Mouse (Mus musculus): ENCODE results near the gene Fbxo46. TPM values are rescaled to one million over a fixed set of nuclear protein-coding genes. Genes with fewer than 3 reads are reported as not detected.
A peak's percentile ranks its signal among the peaks of the same experiment; 100 is the strongest.

Fbxo46 gene
- polyA plus RNA-seq, 1 experiment from 2014 or later, result 9.8 TPM

MicroRNA genes within 50 kb of the gene (microRNA counts, 519-probe panel; counts per million panel counts)
- not detected for microRNA mmu-miR-330

Small RNA genes within 50 kb of the gene (microRNA-seq; reads per million reads assigned to microRNA genes)
- gene Mir3100 (not detected), gene Mir330 (240 reads per million, percentile 60 among the genes with 10 or more reads in this experiment)

Other genes with a start within 250 kb of the Fbxo46 start
- gene Pglyrp1, start 248.5 kb upstream of the Fbxo46 start, polyA plus RNA-seq (2014; fragmentation: Nextera tagmentation; extraction: Ambion mirVana), result 0.38 and 0.45 TPM in 2 replicates
- gene Ccdc61, start 209.4 kb upstream of the Fbxo46 start, polyA plus RNA-seq (2014; fragmentation: Nextera tagmentation; extraction: Ambion mirVana), result 22.5 and 23.4 TPM in 2 replicates
- 0.29 and 0.33 TPM in 2 replicates for gene Nova2, start 194.0 kb upstream of the Fbxo46 start, polyA plus RNA-seq (2014; fragmentation: Nextera tagmentation; extraction: Ambion mirVana)
- gene Nanos2, start 132.5 kb upstream of the Fbxo46 start, polyA plus RNA-seq (2014; fragmentation: Nextera tagmentation; extraction: Ambion mirVana), result not detected in 2 replicates
- 4.5 and 5.7 TPM in 2 replicates for gene Mypop, start 128.6 kb upstream of the Fbxo46 start, polyA plus RNA-seq (2014; fragmentation: Nextera tagmentation; extraction: Ambion mirVana)
- 31.4 and 32.5 TPM in 2 replicates for gene Irf2bp1, start 115.8 kb upstream of the Fbxo46 start, polyA plus RNA-seq (2014; fragmentation: Nextera tagmentation; extraction: Ambion mirVana)
- gene Foxa3, start 96.3 kb upstream of the Fbxo46 start, polyA plus RNA-seq (2014; fragmentation: Nextera tagmentation; extraction: Ambion mirVana), result 0.21 and 0.44 TPM in 2 replicates
- 36.0 and 37.6 TPM in 2 replicates for gene Sympk, start 95.5 kb upstream of the Fbxo46 start, polyA plus RNA-seq (2014; fragmentation: Nextera tagmentation; extraction: Ambion mirVana)
- not detected in 2 replicates for gene Rsph6a, start 65.2 kb upstream of the Fbxo46 start, polyA plus RNA-seq (2014; fragmentation: Nextera tagmentation; extraction: Ambion mirVana)
- 18.8 and 25.6 TPM in 2 replicates for gene Dmwd, start 43.6 kb upstream of the Fbxo46 start, polyA plus RNA-seq (2014; fragmentation: Nextera tagmentation; extraction: Ambion mirVana)
- 8.6 and 9.2 TPM in 2 replicates for gene Dmpk, start 36.0 kb upstream of the Fbxo46 start, polyA plus RNA-seq (2014; fragmentation: Nextera tagmentation; extraction: Ambion mirVana)
- gene Six5, start 25.3 kb upstream of the Fbxo46 start, polyA plus RNA-seq (2014; fragmentation: Nextera tagmentation; extraction: Ambion mirVana), result 8.7 and 8.9 TPM in 2 replicates
- 1.8 and 2.0 TPM in 2 replicates for gene Gm4969, start 1.5 kb upstream of the Fbxo46 start, polyA plus RNA-seq (2014; fragmentation: Nextera tagmentation; extraction: Ambion mirVana)
- gene Qpctl, start 29.4 kb downstream of the Fbxo46 start, polyA plus RNA-seq (2014; fragmentation: Nextera tagmentation; extraction: Ambion mirVana), result 10.7 and 11.7 TPM in 2 replicates
- 179 and 183 TPM in 2 replicates for gene Snrpd2, start 29.9 kb downstream of the Fbxo46 start, polyA plus RNA-seq (2014; fragmentation: Nextera tagmentation; extraction: Ambion mirVana)
- gene Gipr, start 46.3 kb downstream of the Fbxo46 start, polyA plus RNA-seq (2014; fragmentation: Nextera tagmentation; extraction: Ambion mirVana), result 0.23 TPM in 1 of 2 replicates, not detected in the other
- gene Eml2, start 56.6 kb downstream of the Fbxo46 start, polyA plus RNA-seq (2014; fragmentation: Nextera tagmentation; extraction: Ambion mirVana), result 2.2 and 2.3 TPM in 2 replicates
- gene Gpr4, start 92.7 kb downstream of the Fbxo46 start, polyA plus RNA-seq (2014; fragmentation: Nextera tagmentation; extraction: Ambion mirVana), result 8.7 and 10.5 TPM in 2 replicates
- 42.9 and 43.2 TPM in 2 replicates for gene Opa3, start 108.5 kb downstream of the Fbxo46 start, polyA plus RNA-seq (2014; fragmentation: Nextera tagmentation; extraction: Ambion mirVana)
- 62.3 and 65.6 TPM in 2 replicates for gene Vasp, start 152.0 kb downstream of the Fbxo46 start, polyA plus RNA-seq (2014; fragmentation: Nextera tagmentation; extraction: Ambion mirVana)
- 0.24 TPM in 1 of 2 replicates, not detected in the other for gene Ppm1n, start 160.2 kb downstream of the Fbxo46 start, polyA plus RNA-seq (2014; fragmentation: Nextera tagmentation; extraction: Ambion mirVana)
- 9.0 and 10.0 TPM in 2 replicates for gene Rtn2, start 162.8 kb downstream of the Fbxo46 start, polyA plus RNA-seq (2014; fragmentation: Nextera tagmentation; extraction: Ambion mirVana)
- 0.06 TPM in 1 of 2 replicates, not detected in the other for gene Fosb, start 190.2 kb downstream of the Fbxo46 start, polyA plus RNA-seq (2014; fragmentation: Nextera tagmentation; extraction: Ambion mirVana)
- 104 and 114 TPM in 2 replicates for gene Ercc1, start 224.9 kb downstream of the Fbxo46 start, polyA plus RNA-seq (2014; fragmentation: Nextera tagmentation; extraction: Ambion mirVana)
- gene Cd3eap, start 239.6 kb downstream of the Fbxo46 start, polyA plus RNA-seq (2014; fragmentation: Nextera tagmentation; extraction: Ambion mirVana), result 21.1 and 24.8 TPM in 2 replicates
- gene Ppp1r13l, start 239.9 kb downstream of the Fbxo46 start, polyA plus RNA-seq (2014; fragmentation: Nextera tagmentation; extraction: Ambion mirVana), result 6.6 and 8.7 TPM in 2 replicates